Mouse (Mus musculus): ENCODE results near the gene Kdm5b. TPM values are rescaled to one million over a fixed set of nuclear protein-coding genes. Genes with fewer than 3 reads are reported as not detected.

Gene Kdm5b
- polyA plus RNA-seq, 1 experiment: 5.2 TPM

DNA sequence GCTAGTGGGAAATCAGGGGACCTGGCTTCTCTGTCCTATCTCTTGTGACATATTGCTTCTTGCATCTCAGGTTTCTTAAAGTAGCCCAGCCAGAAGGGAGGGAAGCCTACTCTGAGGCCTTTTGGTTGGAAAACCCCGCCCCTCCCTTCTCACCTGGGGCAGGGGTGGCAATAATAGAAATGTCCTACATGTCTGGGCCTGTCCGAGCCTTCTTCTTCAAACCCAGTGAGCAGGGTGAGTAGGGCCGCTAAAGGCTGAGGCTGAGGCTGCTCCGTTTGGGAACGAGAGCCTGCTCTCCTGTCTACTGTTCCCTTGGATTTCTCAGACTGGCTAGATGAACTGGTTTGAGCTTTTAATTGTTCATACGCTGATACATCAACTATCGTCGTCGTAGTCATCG lies 19.4 kb upstream of the Kdm5b start:
- no peak for DNase-seq (ENCODE audit: low read depth, low spot score)
- WGBS: 92% methylated on average over 10 of the region's 10 CpGs

DNA sequence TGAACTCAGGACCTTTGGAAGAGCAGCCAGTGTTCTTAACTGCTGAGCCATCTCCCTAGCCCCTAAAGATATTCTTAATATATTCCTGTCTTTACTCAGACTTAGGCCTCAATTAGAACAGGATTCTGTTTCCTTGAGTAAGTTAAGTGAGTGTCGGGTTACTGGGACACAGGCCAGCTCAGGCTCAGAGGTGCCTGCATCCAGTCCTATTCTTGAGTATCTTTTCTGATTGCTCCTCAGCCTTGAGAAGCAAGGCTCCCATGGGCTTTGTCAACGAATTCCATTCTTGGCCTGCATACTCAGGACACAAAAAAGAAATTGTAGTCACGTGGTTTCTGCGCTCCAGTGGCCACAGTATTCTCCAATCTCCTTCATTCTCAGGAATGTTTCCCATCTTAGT lies 11.7 kb upstream of the Kdm5b start:
- no peak for DNase-seq (ENCODE audit: low read depth, low spot score)

DNA sequence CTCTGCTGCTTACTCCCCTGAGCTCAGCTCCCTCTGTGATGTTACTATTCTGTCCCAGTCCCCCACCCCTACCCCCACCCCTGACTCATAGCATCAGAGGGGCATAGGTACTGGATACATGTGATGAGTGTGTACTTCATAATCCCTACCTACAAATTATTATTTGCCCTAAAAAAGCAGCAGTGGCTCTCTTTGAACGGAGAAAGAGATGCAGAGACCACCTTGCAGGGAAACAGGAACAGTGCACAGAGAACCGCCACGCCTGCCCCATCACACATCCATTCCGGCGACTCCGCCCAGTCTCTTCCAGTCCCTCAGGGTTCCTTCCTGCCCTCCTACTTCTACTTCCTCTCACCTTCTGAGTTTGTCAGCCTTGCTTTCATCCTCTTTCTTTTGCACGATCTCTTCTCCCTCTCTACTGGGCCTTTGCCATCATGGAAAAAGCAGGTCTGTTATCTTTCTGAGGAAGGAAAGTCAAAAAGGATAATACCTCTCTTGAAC lies 10.3 kb upstream of the Kdm5b start, which contains the start of gene Mgat4e:
Gene Mgat4e, minus strand, starts transcription at position 51 of the 501 bp plus-strand sequence.
- 51% methylated on average over 7 of the region's 7 CpGs for WGBS

More for the DNA sequence above, 11.7 kb upstream of the Kdm5b start:
- WGBS: 80% methylated on average over 4 of the region's 4 CpGs

DNA sequence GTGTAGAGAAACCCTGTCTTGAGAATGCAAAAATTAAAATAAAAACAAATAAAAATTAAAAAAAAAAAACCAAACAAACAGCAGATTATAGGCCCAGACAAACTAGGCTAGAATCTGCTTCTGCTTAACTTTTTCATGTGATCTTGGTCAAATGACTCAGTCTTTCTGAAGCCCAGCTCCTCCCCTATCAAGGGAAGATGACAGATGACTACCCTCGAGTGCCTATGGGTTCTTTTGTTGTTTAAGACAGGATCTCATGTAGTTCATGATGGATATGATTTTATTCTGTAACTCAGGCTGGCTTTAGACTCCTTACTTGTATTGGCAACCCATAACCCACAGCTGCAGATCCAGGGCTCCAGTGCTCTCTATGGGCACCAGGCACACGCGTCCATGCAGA lies 8.1 kb upstream of the Kdm5b start:
- no peak for DNase-seq (ENCODE audit: low read depth, low spot score)
- whole genome bisulfite sequencing: 82% methylated on average over 3 of the region's 3 CpGs

More for the DNA sequence above, 10.3 kb upstream of the Kdm5b start, which contains the start of gene Mgat4e:
- no peak for DNase-seq (ENCODE audit: low read depth, low spot score)

DNA sequence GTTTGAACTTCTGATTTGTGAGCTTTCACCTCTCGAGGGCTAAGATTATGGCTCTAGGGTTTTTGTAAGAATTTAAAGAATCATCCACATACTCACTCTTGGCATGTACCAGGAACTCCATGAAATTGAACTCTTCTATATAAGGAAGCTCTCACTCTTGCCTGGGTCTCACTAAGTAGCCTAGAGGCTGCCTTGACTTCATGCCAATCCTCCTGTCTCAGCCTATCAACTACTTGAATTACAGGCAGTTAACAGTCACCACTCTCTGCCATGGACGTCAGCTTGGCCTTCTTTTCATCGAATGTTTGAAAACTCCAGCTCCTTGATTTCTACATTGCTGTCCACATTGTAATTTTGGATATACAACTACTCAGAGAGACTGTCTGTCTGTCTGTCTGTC lies 7.6 kb upstream of the Kdm5b start:
- no peak for DNase-seq (ENCODE audit: low read depth, low spot score)
- WGBS: 59% methylated on average over 3 of the region's 3 CpGs

DNA sequence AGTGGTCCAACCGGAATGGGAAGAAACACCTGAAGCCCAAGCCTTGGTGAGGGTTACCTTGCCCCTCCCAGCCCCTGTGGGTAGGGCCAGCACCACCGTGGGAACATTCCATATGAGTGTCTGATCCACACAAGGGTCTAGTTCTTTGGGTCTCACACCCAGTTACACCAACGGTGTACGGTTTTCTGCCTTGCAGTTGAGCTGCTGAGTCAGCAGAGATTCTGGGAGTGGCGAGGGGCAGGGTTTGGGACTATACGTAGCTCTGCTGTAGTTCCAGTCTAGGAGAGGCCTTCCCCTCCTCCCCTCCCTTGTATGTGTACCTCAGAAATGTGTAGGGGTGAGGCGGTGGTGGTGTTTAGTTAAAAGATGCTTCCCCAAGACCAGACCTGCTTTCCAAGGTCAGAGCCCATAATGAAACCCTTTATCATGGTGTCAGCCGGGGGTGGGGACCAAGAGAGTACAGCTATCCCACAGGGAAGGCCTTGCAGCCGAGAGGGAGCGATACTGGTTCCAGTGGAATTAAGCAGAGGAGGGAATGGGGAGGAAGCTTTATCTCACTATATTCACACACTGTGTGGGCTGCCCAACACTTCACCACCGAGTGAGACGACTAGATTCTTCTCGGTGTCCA lies 4.6 kb upstream of the Kdm5b start:
- no peak for DNase-seq (ENCODE audit: low read depth, low spot score)

DNA sequence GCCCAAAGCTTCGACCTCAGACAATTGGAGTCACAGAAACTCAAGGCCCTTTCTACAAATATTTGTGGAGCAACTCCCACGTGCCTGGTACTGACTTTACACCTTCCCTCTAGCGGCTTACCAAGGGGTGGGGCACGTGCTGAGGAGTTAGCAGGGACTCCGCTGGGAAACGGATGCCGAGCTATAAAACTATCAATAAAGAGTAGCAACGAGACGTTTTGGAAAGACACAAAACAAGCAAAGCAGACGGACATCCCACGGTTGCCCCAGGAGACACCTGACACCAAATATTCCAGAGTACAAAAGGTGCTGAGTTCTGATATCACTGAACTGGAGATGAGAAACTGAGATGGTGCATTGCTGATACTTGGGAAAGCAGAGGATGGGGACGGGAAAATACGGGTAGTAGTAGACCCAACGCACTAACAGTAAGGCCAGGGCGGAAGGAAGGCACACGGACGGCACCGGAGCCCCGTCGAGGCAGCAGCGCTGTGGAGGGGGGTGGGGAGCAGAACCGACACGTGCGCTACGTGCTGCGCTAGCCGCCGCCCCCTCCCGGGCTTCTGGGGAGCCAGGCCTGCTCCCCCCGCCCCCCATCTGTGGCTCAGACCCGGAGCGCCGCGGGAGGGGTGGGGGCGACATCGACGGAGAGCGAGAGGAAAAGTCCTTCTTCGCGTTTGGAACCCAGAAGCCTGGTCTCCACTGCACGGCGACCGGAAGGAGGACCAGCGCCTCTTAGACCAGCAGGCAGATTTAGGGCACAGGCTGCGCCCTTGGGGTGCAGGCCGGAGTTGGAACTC lies 3.9 kb upstream of the Kdm5b start:
- WGBS: under 1% methylated on average over 46 of the region's 46 CpGs
- no peak for DNase-seq (ENCODE audit: low read depth, low spot score)

More for the DNA sequence above, 4.6 kb upstream of the Kdm5b start:
- 16% methylated on average over 13 of the region's 13 CpGs for WGBS

DNA sequence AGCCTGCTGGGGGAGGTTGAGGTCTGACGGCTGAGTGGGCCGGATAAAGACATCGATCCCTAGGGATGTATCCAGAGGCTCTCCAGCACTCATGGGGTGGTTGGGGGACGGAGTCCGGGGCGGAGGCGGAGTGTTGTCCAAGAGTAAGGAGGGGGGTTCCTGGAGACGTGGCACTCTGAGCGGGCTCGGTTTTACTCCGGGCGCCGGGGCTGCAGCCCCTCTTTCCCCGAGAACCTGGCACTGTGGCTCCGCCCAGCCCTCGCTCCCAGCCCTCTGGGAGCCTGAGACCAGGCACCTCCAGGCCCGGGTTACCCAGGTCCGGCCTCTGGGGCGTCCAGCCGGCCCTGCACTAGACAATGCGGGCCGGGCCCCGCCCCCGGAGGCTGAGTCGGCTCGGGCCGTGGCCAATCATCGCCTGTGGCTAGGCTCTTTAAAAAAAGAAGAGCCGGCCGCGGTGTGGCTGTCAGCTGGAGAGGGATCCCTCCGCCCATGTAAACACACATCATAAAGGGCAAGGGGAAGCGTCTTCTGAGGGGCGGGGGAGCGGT lies 3.2 kb upstream of the Kdm5b start:
- 1% methylated on average over 35 of the region's 35 CpGs for WGBS

DNA sequence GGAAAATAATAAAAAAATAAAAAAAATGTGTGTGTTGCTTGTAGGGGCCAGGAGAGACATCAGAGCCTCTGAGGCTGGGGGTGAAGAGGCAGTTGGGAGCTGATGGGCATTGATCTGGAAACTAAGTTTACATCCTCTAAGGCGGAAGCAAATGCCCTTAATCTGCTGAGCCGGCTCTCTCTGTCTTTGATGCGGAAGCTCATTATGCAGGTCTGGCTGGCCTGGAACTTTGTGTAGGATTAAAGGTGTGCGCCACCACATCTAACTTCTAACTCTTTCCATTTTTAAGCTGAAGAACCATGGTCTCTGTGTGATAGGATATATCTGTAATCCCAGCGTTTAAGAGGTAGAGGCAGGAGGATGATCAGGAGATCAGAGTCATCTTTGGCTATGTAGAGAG lies 1.5 kb upstream of the Kdm5b start:
- WGBS: 84% methylated on average over 5 of the region's 5 CpGs
- no peak for DNase-seq (ENCODE audit: low read depth, low spot score)

More for the DNA sequence above, 3.2 kb upstream of the Kdm5b start:
- DNase-seq (ENCODE audit: low read depth, low spot score): peak; percentile 82

DNA sequence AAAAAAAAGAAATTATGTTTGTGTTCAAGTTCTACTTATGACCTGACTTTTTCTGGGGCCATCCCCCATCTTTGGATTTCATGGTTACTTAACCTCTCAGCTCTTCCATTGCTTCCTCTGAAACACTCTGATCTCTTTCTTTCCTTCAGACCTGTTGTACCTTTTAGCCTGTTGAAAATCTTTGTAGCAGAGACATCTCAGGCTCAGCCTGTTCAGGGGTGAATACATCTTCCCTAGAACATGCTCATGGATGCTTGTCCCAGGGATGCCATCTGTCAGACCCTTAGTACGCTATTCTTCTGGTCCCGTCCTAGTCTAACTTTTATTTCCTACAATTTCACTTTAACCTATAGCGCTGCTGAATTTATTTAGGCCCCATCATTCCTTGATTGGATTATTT lies 745 bp upstream of the Kdm5b start:
- WGBS: 77% methylated on average over 3 of the region's 3 CpGs
- no peak for DNase-seq (ENCODE audit: low read depth, low spot score)

DNA sequence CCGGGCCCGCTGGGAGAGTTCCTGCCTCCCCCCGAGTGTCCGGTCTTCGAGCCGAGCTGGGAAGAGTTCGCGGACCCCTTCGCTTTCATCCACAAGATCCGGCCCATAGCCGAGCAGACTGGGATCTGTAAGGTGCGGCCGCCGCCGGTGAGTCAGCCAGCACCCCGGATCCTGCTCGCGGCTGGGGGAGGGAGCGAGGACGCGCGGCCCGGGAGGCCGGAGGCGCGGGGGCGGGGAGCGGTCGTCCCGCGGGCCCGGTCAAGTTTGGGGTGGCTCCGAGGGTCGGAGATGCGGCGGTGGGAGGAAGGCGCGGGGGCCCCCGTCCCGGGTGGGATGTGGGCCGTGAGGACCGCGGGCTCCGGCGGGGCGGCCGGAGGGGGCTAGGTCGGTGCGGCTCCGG lies 425 bp downstream of the Kdm5b start:
- DNase-seq (ENCODE audit: low read depth, low spot score): no peak
- WGBS: 2% methylated on average over 50 of the region's 50 CpGs

DNA sequence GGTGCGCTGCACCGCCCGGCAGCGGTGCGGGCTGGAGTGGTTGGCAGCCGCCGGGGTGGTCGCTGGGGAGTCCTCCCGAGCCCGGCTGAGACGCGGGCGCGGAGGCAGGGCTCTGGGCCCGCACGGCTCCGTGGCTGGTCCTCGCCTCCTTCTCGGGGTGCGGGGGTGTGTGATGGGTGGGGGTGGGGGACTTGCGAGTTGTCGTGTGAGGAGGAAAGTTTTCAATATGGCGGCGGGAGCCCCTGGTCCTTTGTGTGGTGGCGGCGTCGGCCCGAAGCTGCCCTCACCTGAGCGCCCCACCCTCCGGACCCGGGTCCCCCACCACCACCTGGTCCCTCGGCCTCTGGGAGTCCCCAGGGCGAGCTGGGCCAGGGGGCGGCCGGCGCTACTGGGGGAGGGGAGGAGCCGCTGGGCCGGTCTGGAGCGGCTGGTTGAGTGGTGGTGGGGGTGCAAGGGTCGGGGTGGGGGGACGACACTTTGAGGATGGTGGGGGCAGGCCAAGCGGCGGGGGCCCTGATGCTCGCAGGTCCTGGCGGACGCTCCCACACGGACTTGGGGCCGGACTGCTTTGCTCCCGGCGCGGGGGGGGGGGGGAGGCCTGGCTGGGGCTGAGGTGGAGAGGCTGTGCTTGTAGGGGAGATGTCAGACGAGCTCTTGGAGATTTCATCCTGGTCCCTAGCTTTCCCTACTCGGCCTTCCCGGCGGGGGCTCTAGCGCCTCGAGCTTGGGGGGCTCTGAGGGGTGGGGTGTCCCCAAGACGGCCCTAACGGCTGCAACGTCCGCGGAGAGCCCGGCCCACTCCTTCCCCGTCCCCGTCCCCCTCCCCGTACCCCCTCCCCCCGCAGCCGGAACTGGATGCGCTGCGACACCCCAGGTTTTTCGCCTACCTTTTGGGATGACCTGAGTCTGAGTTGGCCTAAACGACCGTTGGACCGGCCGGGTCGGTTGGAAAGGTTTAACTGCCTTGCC lies 1.1 kb downstream of the Kdm5b start:
- no peak for DNase-seq (ENCODE audit: low read depth, low spot score)
- WGBS: under 1% methylated on average over 76 of the region's 76 CpGs

DNA sequence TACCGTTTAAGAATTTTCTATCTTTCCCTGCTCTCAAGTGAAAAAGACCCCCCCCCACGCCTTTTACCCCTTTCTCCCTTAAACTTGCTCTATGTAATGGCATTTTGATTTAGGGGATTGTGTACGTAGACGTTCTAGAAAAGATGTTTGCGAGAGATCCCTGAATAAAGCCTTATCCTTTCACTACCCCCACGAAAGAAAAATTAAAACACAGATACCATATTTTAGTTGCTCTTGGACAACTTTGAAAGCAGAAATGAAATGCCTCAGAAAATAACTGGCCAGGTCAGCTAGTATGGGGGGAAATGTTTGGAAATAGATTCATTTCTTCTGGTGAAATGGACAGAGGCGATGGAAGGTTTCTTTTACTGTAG lies 1.8 kb downstream of the Kdm5b start:
- DNase-seq (ENCODE audit: low read depth, low spot score): no peak
- WGBS: 33% methylated on average over 7 of the region's 7 CpGs

DNA sequence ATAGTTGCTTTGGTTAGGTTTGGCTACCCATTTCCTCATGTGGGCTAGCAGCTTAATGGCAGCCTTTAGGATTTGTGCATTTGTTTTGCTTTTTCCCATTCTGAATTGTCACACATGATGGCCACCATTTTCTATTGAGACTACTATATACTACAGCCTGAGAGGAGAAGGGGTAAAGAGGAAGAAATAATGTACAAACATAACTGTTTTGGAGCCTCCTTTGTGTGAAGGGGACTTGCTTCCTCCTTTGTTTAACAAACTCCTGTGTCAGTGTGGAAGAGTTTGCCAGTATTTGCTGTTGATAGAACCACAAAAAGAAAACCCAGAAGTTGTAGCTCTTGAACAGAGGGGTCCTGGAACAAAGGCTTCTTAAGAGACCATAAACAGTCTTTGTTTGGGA lies 2.5 kb downstream of the Kdm5b start:
- no peak for DNase-seq (ENCODE audit: low read depth, low spot score)

DNA sequence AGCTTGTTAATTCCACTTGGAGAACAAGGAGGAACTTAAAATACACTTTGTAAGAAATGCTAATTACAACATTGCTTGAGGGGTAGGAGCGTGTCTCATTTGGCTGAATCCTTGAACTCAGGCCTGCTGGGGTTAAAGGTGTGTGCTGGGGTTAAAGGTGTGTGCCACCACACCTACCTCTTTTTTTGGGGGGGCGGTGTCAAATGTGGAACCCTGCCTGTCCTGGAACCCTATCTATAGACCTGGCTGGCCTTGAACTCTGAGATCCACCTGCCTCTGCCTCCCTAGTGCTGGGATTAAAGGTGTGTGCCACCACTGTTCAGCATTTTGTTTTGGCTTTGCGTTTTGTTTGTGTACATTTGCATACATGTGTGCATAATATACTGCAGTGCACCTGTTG lies 3.8 kb downstream of the Kdm5b start:
- no peak for DNase-seq (ENCODE audit: low read depth, low spot score)
- WGBS: 80% methylated on average over 3 of the region's 3 CpGs

DNA sequence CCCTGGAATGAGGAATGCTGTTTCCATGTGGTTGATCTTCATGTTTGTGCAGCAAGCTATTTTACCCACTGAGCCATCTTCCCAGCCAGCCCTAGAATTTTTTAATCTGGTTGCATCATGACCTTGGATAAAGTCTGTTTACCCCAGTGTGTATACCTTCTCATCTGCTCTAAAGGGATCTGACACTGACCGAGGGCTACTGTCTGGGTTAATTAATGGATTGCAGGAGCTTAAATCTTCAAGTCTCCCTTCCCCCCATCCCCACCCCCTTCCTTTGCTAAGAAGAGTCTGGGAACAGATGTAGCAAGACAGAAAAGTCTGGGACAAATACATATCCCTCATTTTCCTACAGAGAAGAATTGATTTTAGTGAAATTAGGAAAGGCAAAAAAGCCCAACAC lies 7.5 kb downstream of the Kdm5b start:
- no peak for DNase-seq (ENCODE audit: low read depth, low spot score)
- WGBS: 66% methylated on average over 1 of the region's 1 CpGs

DNA sequence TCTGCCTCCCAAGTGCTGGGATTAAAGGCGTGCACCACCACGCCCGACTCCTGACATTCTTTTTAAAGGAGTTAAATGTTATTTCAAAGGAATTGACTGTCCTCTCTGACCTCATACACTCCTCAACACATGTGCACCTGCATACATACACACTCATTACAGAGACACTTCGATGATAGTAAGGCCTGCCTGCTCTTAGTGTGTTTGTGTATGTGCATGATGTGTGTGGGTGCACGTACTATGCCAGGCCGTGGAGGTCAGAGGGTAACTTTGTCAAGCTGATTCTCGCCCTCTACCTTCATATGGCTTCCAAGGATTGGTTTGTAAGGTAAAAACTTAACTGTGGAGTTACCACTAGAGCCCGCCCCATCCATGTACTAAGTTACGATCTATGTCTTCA lies 10.2 kb downstream of the Kdm5b start:
- no peak for DNase-seq (ENCODE audit: low read depth, low spot score)
- 91% methylated on average over 9 of the region's 9 CpGs for WGBS

DNA sequence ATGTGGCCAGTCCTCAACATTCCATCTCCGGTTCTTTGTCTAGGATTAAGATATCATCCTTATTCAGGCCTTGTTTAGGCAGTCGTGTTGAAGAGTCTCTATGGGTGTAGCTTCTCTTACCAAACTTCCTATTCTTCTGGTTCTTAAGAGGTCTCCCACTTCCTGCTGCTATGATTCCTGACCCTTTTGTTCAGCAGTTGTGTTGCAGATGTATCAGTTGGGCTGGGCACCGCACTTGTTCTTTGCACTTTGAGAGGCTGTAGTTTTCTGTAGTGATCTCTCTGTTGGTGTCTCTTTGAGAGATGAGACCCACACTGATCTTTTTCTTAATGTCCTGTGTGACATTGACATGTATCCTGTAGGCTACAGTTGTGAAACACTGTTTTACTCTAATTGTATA lies 10.7 kb downstream of the Kdm5b start:
- DNase-seq (ENCODE audit: low read depth, low spot score): no peak
- 71% methylated on average over 3 of the region's 3 CpGs for WGBS

DNA sequence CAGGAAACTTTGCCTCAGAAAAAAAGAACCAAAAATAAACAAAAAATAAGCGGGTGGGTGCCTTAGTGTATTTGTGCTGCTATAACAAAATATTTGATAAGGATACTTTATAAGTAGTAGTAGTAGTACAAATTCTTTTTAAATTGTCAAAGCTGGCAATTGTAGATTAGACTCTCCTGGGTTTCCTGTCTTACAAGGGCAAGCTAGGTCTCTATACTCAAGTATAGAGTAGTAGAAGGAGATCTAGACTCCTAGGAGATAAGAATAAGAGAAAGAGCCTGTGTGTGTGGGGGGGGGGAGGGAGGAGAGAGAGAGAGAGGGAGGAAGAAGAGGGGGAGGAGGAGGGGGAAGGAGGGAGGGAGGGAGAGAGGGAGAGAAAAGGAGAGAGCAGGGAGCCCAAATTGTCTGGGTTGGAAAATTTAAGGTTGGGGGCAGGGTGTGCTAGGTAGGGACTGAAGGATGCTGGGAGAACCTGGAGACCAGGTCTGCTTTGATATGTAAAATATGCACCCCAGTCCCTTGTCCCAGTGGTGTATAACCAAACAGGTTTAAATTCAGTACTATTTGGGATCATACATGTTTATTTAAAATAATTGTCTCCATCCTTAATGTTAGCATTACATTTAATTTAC lies 13.4 kb downstream of the Kdm5b start:
- no peak for DNase-seq (ENCODE audit: low read depth, low spot score)
- 45% methylated on average over 1 of the region's 1 CpGs for WGBS
